Mouse (Mus musculus) thymus, postnatal 25 days (tissue): Measurements from ENCODE around the gene Nanos3.

Experiments used
- DNase-seq: peaks from one replicate; pipeline ENCODE4 v3.0.0; 2022

Nanos3 gene

GRCm38 (mm10) chr8:84182833-84183232 is 2.2 kb downstream of the Nanos3 start:
- DNase-seq = no peak

GRCm38 (mm10) chr8:84180530-84181190 is 4.4 kb downstream of the Nanos3 start:
- peak; percentile 82 for DNase-seq

- no peak for DNase-seq
Observed at GRCm38 (mm10) chr8:84179946-84180345, 5.1 kb downstream of the Nanos3 start.

GRCm38 (mm10) chr8:84178592-84178991 is 6.4 kb downstream of the Nanos3 start:
- no peak for DNase-seq

GRCm38 (mm10) chr8:84177405-84177804 is 7.6 kb downstream of the Nanos3 start:
- DNase-seq = no peak

- DNase-seq = peak; percentile 40
Observed at GRCm38 (mm10) chr8:84176560-84176959, 8.5 kb downstream of the Nanos3 start.

- peak; percentile 39 for DNase-seq
Observed at GRCm38 (mm10) chr8:84173861-84174260, 11.2 kb downstream of the Nanos3 start.

- no peak for DNase-seq
Observed at GRCm38 (mm10) chr8:84170096-84170495, 14.9 kb downstream of the Nanos3 start.

GRCm38 (mm10) chr8:84167696-84168095 is 17.3 kb downstream of the Nanos3 start:
- DNase-seq = no peak

- no peak for DNase-seq
Observed at GRCm38 (mm10) chr8:84157620-84158019, 27.4 kb downstream of the Nanos3 start.

GRCm38 (mm10) chr8:84149181-84149580 is 35.8 kb downstream of the Nanos3 start:
- DNase-seq = no peak

GRCm38 (mm10) chr8:84148531-84148850 is 36.5 kb downstream of the Nanos3 start:
- DNase-seq = no peak

- peak; percentile 96 for DNase-seq
Observed at GRCm38 (mm10) chr8:84147769-84148530, 37.1 kb downstream of the Nanos3 start, which contains the start of the genes Cc2d1a and 4930432K21Rik. Gene Cc2d1a (minus strand): TSS chr8:84147936. Gene 4930432K21Rik (plus strand): TSS chr8:84148025.

GRCm38 (mm10) chr8:84147324-84147766 is 37.7 kb downstream of the Nanos3 start:
- no peak for DNase-seq

- no peak for DNase-seq
Observed at GRCm38 (mm10) chr8:84144636-84145245, 40.3 kb downstream of the Nanos3 start.

- DNase-seq = no peak
Observed at GRCm38 (mm10) chr8:84140838-84141237, 44.2 kb downstream of the Nanos3 start.

GRCm38 (mm10) chr8:84137848-84138247 is 47.2 kb downstream of the Nanos3 start:
- no peak for DNase-seq

- peak; percentile 40 for DNase-seq
Observed at GRCm38 (mm10) chr8:84132225-84132624, 52.8 kb downstream of the Nanos3 start.

GRCm38 (mm10) chr8:84130806-84131205 is 54.2 kb downstream of the Nanos3 start:
- DNase-seq = no peak

- peak; percentile 69 for DNase-seq
Observed at GRCm38 (mm10) chr8:84128277-84128676, 56.7 kb downstream of the Nanos3 start.

- peak; percentile 70 for DNase-seq
Observed at GRCm38 (mm10) chr8:84127202-84127901, 57.7 kb downstream of the Nanos3 start.

- DNase-seq = no peak
Observed at GRCm38 (mm10) chr8:84126742-84127141, 58.3 kb downstream of the Nanos3 start.

GRCm38 (mm10) chr8:84125656-84126055 is 59.4 kb downstream of the Nanos3 start, which contains the start of gene Podnl1:
Gene Podnl1 (plus strand): TSS chr8:84125989.
- no peak for DNase-seq
